Mouse (Mus musculus): Measurements from ENCODE around the gene Dennd1b.

GRCm38 (mm10) chr1:139098088-139098487, 134.9 kb downstream of the Dennd1b start:
- no peak for TF ChIP-seq POLR2A (IDR thresholded peaks at IDR 0.05; ENCODE audit: borderline replicate concordance, extremely low read depth, low read depth, low read length)
- no peak for TF ChIP-seq CTCF (IDR thresholded peaks at IDR 0.05; ENCODE audit: insufficient read depth, low read length)
